Mouse (Mus musculus): ENCODE data around the gene Imp4. TPM values are rescaled to one million over a fixed set of nuclear protein-coding genes. Genes with fewer than 3 reads are reported as not detected.

Imp4 gene
- polyA plus RNA-seq (2015; fragmentation: Nextera tagmentation; extraction: Ambion mirVana) = 74.0 and 81.5 TPM in 2 replicates

GRCm38 (mm10) chr1:34439215-34439960 lies at the start of gene Imp4, which contains the start of gene Ccdc115:
Imp4 (plus strand) TSS chr1:34439851.
Ccdc115 (minus strand) TSS chr1:34439672.
- Histone ChIP-seq H3K4me1 (peaks cover 22% of the 10 kb centered on the region), H3K4me3 (peak within 1 kb of the TSS; percentile 70), H3K36me3 (peaks cover 34% of the 10 kb centered on the region), H3K27ac (peak within 1 kb of the TSS; percentile 69), H3K4me2 (peak within 1 kb of the TSS; percentile 68), H3K9me3 (no peaks in the 10 kb centered on the region), H3K27me3 (no peaks in the 10 kb centered on the region), H3K9ac (peak within 1 kb of the TSS; percentile 72)
- peak; percentile 93 for ATAC-seq (ENCODE audit: insufficient number of reproducible peaks, insufficient read depth, low FRiP score, low TSS enrichment, low read depth)
- WGBS = under 1% methylated on average over 48 of the region's 48 CpGs

- Histone ChIP-seq H3K4me3 (no peak overlapping the region), H3K27me3 (no peaks in the 10 kb centered on the region), H3K9me3 (no peaks in the 10 kb centered on the region), H3K27ac (no peak overlapping the region), H3K4me1 (no peaks in the 10 kb centered on the region), H3K36me3 (no peaks in the 10 kb centered on the region), H3K9ac (no peak overlapping the region), H3K4me2 (no peak overlapping the region)
- no peak for ATAC-seq (ENCODE audit: insufficient number of reproducible peaks, insufficient read depth, low FRiP score, low TSS enrichment, low read depth)
- 89% methylated on average over 4 of the region's 4 CpGs for WGBS
These were observed 43.3 kb upstream of the Imp4 start for GRCm38 (mm10) chr1:34396321-34396720.

GRCm38 (mm10) chr1:34399182-34399953 lies 40.3 kb upstream of the Imp4 start:
- H3K4me3 ChIP-seq = no peak overlapping the region
- no peaks in the 10 kb centered on the region for H3K36me3 ChIP-seq
- H3K4me2 ChIP-seq = no peak overlapping the region
- 42% methylated on average over 11 of the region's 11 CpGs for WGBS
- ATAC-seq (ENCODE audit: insufficient number of reproducible peaks, insufficient read depth, low FRiP score, low TSS enrichment, low read depth) = no peak
- no peak overlapping the region for H3K27ac ChIP-seq
- H3K9me3 ChIP-seq = no peaks in the 10 kb centered on the region
- H3K9ac ChIP-seq = no peak overlapping the region
- H3K4me1 ChIP-seq = no peaks in the 10 kb centered on the region
- no peaks in the 10 kb centered on the region for H3K27me3 ChIP-seq

GRCm38 (mm10) chr1:34428466-34428865 lies 11.2 kb upstream of the Imp4 start:
- no peak overlapping the region for H3K9ac ChIP-seq
- H3K27ac ChIP-seq = no peak overlapping the region
- WGBS = 95% methylated on average over 2 of the region's 2 CpGs
- H3K4me1 ChIP-seq = peaks cover 11% of the 10 kb centered on the region
- no peak for ATAC-seq (ENCODE audit: insufficient number of reproducible peaks, insufficient read depth, low FRiP score, low TSS enrichment, low read depth)
- H3K4me2 ChIP-seq = no peak overlapping the region
- H3K36me3 ChIP-seq = peaks cover 31% of the 10 kb centered on the region
- no peaks in the 10 kb centered on the region for H3K27me3 ChIP-seq
- H3K9me3 ChIP-seq = peaks cover 35% of the 10 kb centered on the region
- H3K4me3 ChIP-seq = no peak overlapping the region

- Histone ChIP-seq H3K4me2 (no peak overlapping the region), H3K27ac (no peak overlapping the region), H3K4me3 (no peak overlapping the region), H3K9me3 (peaks cover 35% of the 10 kb centered on the region), H3K36me3 (peaks cover 31% of the 10 kb centered on the region), H3K9ac (no peak overlapping the region), H3K27me3 (no peaks in the 10 kb centered on the region), H3K4me1 (peaks cover 17% of the 10 kb centered on the region)
- WGBS = 94% methylated on average over 4 of the region's 4 CpGs
- ATAC-seq (ENCODE audit: insufficient number of reproducible peaks, insufficient read depth, low FRiP score, low TSS enrichment, low read depth) = no peak
These were observed 10.4 kb upstream of the Imp4 start for GRCm38 (mm10) chr1:34429281-34429680.

- 92% methylated on average over 3 of the region's 3 CpGs for WGBS
- no peak overlapping the region for H3K9ac ChIP-seq
These were observed 8.7 kb upstream of the Imp4 start for GRCm38 (mm10) chr1:34430981-34431380.

GRCm38 (mm10) chr1:34431431-34431830 lies 8.2 kb upstream of the Imp4 start:
- Histone ChIP-seq H3K4me2 (no peak overlapping the region), H3K27ac (no peak overlapping the region), H3K9me3 (peaks cover 35% of the 10 kb centered on the region), H3K27me3 (no peaks in the 10 kb centered on the region), H3K36me3 (peaks cover 31% of the 10 kb centered on the region), H3K4me3 (no peak overlapping the region), H3K9ac (no peak overlapping the region), H3K4me1 (peaks cover 25% of the 10 kb centered on the region)
- WGBS = 98% methylated on average over 9 of the region's 9 CpGs
- no peak for ATAC-seq (ENCODE audit: insufficient number of reproducible peaks, insufficient read depth, low FRiP score, low TSS enrichment, low read depth)

More at GRCm38 (mm10) chr1:34430981-34431380, 8.7 kb upstream of the Imp4 start:
- no peak overlapping the region for H3K4me3 ChIP-seq
- peaks cover 35% of the 10 kb centered on the region for H3K9me3 ChIP-seq
- no peak overlapping the region for H3K4me2 ChIP-seq
- H3K36me3 ChIP-seq = peaks cover 31% of the 10 kb centered on the region
- ATAC-seq (ENCODE audit: insufficient number of reproducible peaks, insufficient read depth, low FRiP score, low TSS enrichment, low read depth) = no peak
- peaks cover 23% of the 10 kb centered on the region for H3K4me1 ChIP-seq
- no peaks in the 10 kb centered on the region for H3K27me3 ChIP-seq
- no peak overlapping the region for H3K27ac ChIP-seq

- Histone ChIP-seq H3K4me1 (peaks cover 26% of the 10 kb centered on the region), H3K36me3 (peaks cover 38% of the 10 kb centered on the region), H3K4me2 (peak overlapping the region; percentile 67), H3K27me3 (no peaks in the 10 kb centered on the region), H3K9ac (peak overlapping the region; percentile 79), H3K4me3 (peak overlapping the region; percentile 64), H3K27ac (peak overlapping the region; percentile 78), H3K9me3 (peaks cover 35% of the 10 kb centered on the region)
- ATAC-seq (ENCODE audit: insufficient number of reproducible peaks, insufficient read depth, low FRiP score, low TSS enrichment, low read depth) = no peak
- WGBS = 39% methylated on average over 13 of the region's 13 CpGs
These were observed 7.3 kb upstream of the Imp4 start for GRCm38 (mm10) chr1:34432411-34432775.

- peak overlapping the region; percentile 64 for H3K4me3 ChIP-seq
- peak overlapping the region; percentile 67 for H3K4me2 ChIP-seq
- peaks cover 42% of the 10 kb centered on the region for H3K36me3 ChIP-seq
- peaks cover 26% of the 10 kb centered on the region for H3K4me1 ChIP-seq
- peaks cover 35% of the 10 kb centered on the region for H3K9me3 ChIP-seq
- H3K9ac ChIP-seq = peak overlapping the region; percentile 79
- no peak for ATAC-seq (ENCODE audit: insufficient number of reproducible peaks, insufficient read depth, low FRiP score, low TSS enrichment, low read depth)
- no peaks in the 10 kb centered on the region for H3K27me3 ChIP-seq
- 6% methylated on average over 35 of the region's 35 CpGs for WGBS
- peak overlapping the region; percentile 78 for H3K27ac ChIP-seq
These were observed 6.7 kb upstream of the Imp4 start for GRCm38 (mm10) chr1:34432776-34433481.

GRCm38 (mm10) chr1:34433891-34434521 lies 5.6 kb upstream of the Imp4 start:
- H3K27me3 ChIP-seq = no peaks in the 10 kb centered on the region
- H3K36me3 ChIP-seq = peaks cover 42% of the 10 kb centered on the region
- peak overlapping the region; percentile 60 for H3K9ac ChIP-seq
- H3K9me3 ChIP-seq = peaks cover 32% of the 10 kb centered on the region
- peak overlapping the region; percentile 78 for H3K27ac ChIP-seq
- H3K4me2 ChIP-seq = peak overlapping the region; percentile 67
- peak overlapping the region; percentile 64 for H3K4me3 ChIP-seq
- 7% methylated on average over 19 of the region's 19 CpGs for WGBS
- ATAC-seq (ENCODE audit: insufficient number of reproducible peaks, insufficient read depth, low FRiP score, low TSS enrichment, low read depth) = no peak
- peaks cover 31% of the 10 kb centered on the region for H3K4me1 ChIP-seq

- Histone ChIP-seq H3K27me3 (no peaks in the 10 kb centered on the region), H3K36me3 (peaks cover 36% of the 10 kb centered on the region), H3K9ac (peak overlapping the region; percentile 75), H3K4me3 (peak overlapping the region; percentile 64), H3K9me3 (peaks cover 25% of the 10 kb centered on the region), H3K4me1 (peaks cover 31% of the 10 kb centered on the region), H3K27ac (peak overlapping the region; percentile 76), H3K4me2 (peak overlapping the region; percentile 67)
- under 1% methylated on average over 30 of the region's 30 CpGs for WGBS
- ATAC-seq (ENCODE audit: insufficient number of reproducible peaks, insufficient read depth, low FRiP score, low TSS enrichment, low read depth) = no peak
These were observed 4.9 kb upstream of the Imp4 start for GRCm38 (mm10) chr1:34434660-34435160.
